Mouse (Mus musculus) urinary bladder, postnatal 4 days (tissue): ENCODE results near the gene Arsj.

ENCODE experiments used
- DNase-seq, 2 experiments: peaks; one replicate each; pipeline ENCODE4 v3.0.0; 2021 to 2022; ENCODE audit warnings: low spot score in 2 of 2

Gene Arsj

GRCm38 (mm10) chr3:126363568-126364505 lies at the start of gene Arsj:
Gene Arsj (plus strand): TSS chr3:126363684.
- peak; percentile 62 to 73 for DNase-seq

DNA sequence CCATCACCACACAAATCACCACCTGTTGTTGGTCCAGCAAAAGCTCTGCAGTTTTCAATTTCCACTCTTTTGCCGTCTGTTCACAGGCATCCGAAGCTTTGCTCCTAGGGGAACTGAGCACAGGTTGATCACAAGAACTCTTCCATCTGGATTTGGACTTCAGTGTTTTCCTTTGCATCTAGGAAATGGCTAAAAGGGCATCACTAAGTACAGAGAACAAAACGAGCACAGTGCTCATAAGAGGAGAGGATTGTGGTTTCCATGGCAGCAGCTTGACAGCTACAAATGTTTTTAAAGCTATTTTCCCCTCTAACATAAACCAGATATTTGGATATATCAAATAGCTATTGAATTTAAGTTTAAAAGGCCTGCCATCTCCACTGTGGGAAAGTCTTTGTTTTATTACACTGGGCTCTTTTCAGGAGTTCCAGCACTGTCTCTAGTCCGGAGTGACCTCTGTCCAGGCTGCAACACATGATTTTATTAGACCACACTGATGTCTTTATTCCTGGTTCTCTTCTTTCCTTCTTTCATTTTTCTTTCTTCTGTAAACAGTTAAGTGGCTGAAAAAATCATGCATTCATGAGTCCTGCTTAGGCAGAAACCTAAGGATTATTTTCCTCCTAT lies 38.5 kb upstream of the Arsj start:
- DNase-seq: no peak

GRCm38 (mm10) chr3:126325891-126326627 lies 37.4 kb upstream of the Arsj start:
- DNase-seq: no peak

- no peak for DNase-seq
These were observed 36.7 kb upstream of the Arsj start for GRCm38 (mm10) chr3:126326628-126327325.

DNA sequence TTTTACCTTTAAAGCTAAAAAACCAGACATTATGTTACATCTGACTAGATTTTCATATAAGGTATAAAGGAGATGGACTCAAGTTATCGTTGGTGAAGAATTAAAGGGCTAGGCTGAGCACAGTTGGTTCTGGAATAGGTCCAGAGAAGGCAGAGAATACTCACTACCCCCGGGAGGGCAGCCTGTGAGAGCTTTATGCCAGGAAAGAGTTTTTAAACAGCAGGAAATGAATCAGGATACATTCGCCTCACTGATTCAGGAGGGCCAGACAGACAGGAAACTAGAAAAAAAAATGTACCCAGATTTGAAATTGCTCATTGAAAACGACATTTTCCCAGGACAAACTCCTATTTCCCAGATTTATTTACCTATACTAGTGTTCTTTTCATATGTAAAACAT lies 28.2 kb upstream of the Arsj start:
- DNase-seq: no peak

- no peak for DNase-seq
These were observed 18.7 kb upstream of the Arsj start for GRCm38 (mm10) chr3:126344745-126345144.

- DNase-seq: no peak
These were observed 3.7 kb upstream of the Arsj start for GRCm38 (mm10) chr3:126359760-126360159.

DNA sequence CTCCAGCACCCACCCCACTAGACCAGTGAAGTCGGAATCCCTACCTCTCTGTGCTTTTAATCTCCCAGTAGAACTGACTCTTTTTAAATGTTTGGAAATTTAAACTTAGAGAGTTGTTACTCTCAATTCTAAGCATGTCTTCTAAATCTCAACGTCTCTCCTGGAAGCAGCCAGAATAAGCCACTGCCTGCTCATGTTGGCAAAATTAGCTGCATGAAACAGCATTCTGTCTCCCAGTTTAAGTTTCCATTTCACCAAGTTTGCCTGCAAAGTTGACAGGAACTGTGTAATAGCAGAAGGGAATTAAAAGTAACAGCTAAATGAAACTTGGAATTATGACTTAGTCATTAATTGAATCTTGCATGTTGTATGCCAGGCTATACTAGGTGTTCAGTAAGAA lies 1.1 kb upstream of the Arsj start:
- DNase-seq: no peak

- no peak for DNase-seq
These were observed 456 bp upstream of the Arsj start for GRCm38 (mm10) chr3:126362931-126363525.

DNA sequence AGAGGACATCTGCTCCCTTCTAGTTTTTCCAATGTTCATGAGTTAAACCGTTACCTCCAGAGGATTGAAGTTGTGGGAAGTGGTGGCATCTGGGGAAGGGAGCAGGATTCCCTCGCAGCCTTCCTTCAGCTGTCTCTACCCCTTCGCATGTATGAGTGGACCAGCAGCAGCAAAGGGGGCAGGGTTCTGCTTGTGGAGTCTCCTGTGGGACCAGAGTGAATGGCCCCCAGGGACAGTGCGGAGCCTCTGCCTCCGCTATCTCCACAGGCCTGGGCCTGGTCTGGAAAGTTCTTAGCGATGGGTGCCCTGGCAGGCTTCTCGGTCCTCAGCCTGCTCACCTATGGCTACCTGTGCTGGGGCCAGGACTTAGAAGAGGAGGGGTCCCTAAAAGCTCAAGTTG lies 1.1 kb downstream of the Arsj start:
- DNase-seq: no peak

GRCm38 (mm10) chr3:126370571-126370970 lies 7.1 kb downstream of the Arsj start:
- DNase-seq: peak in 1 of 2 experiments; percentile 27

DNA sequence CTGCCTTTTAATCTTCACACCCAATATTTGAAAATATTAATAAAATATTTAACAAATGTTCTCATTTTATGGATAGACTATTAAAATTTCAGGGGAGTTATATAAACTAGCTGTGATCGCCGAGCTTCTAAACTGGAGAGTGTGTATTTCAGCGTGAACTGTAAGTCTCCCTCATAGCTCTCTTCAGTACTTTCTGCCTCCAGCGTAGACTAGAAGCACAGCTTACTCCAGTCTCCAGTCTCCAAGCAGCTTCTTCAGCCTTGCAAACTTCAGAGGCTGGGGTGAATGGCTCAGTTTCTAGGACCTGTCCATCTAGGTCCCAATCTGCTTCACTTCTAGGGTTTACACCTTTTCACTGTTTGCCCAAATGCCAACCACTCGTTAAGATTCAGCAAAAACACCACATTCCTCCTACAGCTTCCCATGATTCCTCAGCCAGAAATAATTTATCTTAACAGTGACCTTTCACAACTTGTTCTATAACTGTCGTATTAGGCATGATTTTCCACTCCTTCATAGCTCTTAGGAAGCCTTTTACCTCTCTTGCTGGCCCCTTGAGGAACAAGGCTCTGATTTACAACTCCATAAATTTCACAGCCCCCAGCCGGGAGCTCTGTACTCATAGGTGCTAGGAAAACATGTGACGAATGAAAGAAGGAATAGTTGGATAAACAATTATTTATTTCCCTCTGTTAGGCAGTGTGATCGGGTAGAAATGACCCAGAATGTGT lies 9.5 kb downstream of the Arsj start:
- DNase-seq: no peak

GRCm38 (mm10) chr3:126373721-126374120 lies 10.2 kb downstream of the Arsj start:
- DNase-seq: no peak

DNA sequence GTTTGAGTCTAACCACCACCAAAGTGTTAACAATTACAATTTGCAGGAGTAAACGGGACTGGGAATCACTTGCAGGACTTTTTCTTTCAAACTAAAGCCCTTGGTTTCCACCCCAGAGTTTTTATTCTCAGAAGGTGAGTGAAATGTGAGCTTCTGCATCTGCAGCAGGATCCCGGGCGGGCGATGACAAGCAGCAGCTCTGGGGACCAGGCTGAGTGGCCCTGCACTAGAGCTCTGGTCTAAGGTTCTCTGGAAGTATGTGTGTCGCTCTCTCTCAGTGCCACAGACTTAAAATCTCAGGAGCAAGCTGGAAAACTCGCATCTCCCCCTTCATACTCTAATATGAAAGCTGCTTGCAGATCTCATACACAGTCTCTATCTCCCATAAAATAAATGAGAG lies 15.8 kb downstream of the Arsj start:
- no peak for DNase-seq

DNA sequence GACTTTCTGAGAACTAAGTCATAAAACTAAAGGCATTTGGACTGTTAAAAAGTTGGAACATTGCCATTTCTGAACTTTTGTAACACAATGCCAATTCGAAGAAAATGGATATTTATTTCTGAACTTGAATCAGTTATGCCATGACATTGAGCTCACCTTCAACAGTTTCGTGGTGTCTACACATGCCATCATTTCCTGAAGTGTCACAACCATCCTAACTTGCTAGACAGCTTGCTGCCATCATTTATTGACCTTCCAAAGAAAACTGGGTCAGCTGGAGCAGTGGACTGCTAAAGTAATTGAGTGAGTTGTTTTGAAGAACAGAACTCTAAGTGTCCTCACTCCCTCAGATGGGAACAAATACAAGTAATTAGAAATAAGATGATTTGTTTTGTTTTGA lies 16.2 kb downstream of the Arsj start:
- no peak for DNase-seq

GRCm38 (mm10) chr3:126383276-126383675 lies 19.8 kb downstream of the Arsj start:
- DNase-seq: no peak

DNA sequence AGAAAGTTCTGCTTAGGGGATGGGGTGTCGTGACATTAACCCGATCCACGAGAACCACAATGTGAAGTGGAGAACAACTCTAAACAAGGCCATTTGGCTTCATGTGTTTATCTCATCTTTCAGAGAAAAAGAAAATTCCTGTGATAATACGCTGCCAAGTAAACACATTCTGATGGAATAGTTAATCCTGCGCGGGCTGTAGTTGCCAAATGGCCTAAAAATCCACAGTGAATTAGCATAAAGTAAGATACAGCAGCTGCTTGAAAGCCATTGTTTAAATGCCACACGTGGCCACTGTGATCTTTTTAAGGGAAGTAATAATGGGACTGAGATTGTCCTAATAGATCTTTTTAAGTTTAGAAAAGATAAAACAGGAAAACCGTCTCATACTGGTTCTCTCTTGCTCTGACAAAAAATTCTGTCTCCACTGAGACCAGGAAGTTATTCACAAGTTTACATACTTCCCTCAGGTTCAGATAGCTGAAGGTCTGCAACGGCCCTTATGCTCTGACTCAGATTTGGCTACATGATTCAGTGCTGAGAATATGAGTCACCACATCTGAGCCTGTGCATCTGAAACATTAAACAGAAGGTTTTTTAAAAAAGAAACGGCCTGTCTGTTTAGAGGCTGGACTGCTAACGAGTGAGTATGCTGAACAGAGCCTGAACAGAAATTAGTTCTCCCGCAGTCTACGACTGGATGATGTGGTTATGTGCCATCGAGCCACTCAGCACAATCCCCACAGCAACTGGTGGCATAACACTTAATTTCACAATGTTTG lies 21.4 kb downstream of the Arsj start:
- no peak for DNase-seq

DNA sequence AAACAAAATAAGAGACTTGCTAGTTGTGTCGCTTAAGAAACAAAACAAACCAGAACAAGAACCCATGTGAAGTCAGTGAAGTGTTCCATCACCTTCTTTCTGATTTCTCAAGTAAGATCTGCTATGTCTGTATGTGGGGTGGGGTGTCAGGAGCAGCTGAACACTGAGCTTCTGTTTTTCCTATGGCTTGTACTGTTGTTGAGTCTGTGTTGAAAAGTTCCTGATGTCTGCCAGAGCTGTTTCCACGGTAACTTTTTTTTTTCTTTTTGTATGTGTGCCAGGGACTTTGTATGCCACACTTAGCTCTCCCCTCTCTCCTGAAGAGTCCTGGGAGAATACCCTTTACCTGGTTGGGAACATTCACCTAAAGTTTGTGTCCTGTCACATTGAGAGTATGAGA lies 34.0 kb downstream of the Arsj start:
- no peak for DNase-seq

- DNase-seq: no peak
These were observed 34.6 kb downstream of the Arsj start for GRCm38 (mm10) chr3:126397985-126398630.
